Mouse (Mus musculus) lung, postnatal 4 days (tissue): ENCODE measurements at regions not wholly inside any gene's neighbourhood (a gene's known extent, or its start where the extent isn't known, plus 50 kb on each side); places are given as distances from the start of the nearest gene placed in this dataset.

ENCODE experiments used
- DNase-seq, 2 experiments: peaks; one replicate each; pipeline ENCODE4 v3.0.0; 2021

DNA sequence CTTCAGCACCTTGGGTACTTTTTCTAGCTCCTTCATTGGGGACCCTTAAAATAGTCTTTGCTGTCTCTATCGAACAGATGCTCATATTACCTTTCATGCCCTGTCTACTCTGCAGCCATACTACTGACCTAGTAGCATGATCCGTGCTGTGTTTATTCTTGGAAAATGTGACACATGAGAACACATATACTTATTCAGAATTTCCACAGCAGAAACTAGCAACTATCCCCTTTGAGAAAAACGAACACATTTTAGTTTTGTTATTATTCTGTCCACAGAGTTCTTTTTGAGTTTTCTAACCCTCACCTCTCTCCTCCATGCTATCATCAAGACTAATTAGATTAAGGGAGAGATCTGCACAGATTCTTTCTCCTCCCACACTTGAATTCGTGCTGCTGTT is 341.6 kb upstream of the Actbl2 start:
- DNase-seq = no peak

- DNase-seq = no peak
These were observed 341.1 kb upstream of the Actbl2 start for GRCm38 (mm10) chr13:110913687-110914086.

DNA sequence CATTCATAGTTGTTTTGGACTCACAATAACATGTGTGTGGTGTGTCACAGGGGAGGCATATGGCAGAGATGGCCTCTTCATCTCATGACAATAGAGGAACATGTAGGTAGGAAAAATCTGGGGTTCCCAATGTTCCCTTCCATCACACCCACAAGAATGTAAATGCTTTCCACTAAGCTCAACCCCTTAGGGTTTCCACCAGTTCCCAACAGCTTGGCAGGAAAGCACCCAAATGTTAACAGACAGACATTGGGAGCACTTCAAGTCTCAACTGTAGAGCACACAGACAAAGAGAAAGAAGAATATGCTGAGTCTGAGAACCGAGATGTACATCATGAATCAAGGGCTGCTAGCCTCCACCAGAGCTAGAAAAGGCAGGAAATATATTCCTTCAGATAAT is 339.7 kb upstream of the Actbl2 start:
- no peak for DNase-seq

DNA sequence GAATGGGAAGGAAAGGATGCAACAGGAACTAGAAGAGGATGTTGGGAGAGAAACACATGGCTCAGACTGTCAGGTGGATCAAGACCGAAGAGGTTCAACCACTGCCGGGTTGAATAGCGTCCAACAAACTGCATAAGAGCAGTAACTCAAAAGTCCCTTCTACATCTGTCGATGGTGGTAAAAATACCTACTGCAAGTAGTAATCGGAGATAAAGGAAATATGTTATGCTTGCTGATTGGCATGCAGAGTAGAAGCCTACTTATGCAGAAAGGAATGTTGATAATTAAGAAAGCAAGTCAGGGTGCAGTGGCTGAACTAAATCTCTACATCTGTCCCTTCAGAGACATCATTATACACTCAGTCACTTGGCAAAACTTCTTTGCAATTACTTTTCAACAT is 330.9 kb upstream of the Actbl2 start:
- no peak for DNase-seq

DNA sequence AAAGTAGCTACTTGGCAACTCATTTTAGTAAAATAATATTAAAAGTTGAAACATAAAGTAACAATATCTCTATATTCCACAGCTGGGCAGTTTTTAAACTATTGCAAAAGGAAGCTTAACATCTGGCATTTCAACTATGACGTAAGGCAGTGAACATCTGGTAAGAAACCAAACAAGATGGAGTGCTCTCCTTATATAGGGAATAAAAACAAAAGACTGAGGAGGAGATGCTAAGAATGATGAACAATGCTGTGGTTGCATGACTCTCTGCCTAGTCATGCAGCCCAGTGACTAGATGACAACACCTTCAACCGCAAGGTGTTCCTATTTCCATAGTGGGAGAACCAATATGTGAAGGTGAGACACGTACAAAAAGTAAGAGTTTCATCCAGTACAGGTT is 329.9 kb upstream of the Actbl2 start:
- no peak for DNase-seq

DNA sequence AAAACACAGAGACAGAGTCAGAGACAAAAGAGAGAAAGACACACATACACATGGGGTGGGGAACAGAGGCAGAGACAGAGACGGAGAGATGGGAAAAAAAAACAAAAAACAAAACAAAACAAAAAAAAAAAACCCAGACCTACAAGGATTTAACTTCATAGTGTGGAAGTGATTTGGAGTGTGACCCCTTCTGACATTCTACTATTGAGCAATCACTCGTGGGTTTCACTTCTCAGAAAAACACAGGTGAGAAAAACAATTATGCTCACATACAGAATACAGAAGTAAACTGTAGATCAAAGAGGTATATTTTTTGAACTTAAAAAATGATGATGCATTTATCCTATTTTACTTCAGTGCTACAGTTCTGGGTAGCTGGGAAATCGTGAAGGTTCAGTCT is 326.7 kb upstream of the Actbl2 start:
- no peak for DNase-seq

DNA sequence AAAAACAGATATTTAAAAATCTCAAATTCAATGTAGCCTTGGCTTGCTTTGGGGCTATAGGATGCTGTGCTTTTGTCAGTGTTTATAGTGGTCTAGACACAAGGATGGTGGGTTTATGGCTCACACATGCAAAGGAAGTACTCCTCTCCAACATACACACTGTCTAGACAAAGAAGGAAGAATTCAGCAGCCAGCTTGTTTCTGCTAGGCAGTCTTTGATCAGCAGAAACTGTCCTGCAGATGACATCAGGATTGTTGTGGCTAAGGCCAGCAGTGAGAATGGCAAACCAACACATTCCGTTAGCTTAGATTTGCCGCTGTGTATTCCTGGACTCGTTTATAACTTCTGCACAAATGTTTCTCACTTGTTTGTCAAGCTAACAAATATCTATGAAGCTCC is 325.9 kb upstream of the Actbl2 start:
- peak in 1 of 2 experiments; percentile 23 for DNase-seq

DNA sequence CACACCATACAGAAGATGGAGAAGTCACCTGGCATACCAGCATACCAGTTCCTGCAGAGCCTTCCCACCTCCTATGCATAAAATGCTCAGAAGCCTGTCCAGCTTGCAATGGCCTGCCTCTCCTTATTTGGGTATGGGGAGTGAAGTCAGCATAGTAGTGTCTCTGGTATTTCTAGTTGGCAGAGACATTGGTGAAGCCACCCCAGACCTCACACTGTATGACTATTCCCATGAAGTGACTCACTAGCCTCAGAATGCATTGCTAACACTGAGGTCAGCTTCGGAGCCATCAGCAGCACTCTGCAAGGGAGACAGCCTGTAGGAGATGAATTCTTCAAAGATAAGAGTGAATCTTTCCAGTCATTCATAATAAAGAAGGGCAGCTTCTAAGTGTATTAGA is 325.2 kb upstream of the Actbl2 start:
- DNase-seq = peak; percentile 27 to 52

- no peak for DNase-seq
These were observed 313.2 kb upstream of the Actbl2 start for GRCm38 (mm10) chr13:110941587-110941986.

DNA sequence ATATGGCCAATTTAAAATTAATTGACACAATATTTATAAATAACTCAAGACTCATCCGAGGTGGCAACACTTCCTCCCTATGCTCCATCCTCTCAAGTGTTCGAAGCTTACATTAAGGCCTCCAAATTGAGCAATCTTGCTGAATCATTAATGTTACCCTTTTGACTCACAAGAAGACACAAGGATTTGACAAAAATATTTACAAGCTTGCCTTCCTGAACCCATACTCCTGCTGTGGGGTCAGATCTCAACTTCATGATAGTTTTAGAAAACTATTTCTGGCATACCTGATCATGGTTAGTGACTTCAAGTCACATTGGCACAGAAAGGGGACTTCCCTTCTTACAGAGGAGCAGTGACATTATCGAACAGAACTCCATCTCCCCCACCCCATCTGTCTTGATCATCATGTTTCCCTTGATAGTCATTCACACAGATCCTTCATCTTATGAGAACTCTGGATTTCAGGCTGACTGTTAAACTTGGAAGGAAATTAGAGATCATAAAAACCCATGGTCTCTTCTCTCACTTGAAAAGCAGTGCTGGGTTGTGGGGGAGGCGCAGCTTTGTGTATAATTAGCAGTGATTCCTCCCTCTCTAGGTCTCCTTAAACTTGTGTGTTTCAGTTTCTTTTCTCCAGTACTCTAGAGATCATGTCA is 311.7 kb upstream of the Actbl2 start:
- DNase-seq = no peak

DNA sequence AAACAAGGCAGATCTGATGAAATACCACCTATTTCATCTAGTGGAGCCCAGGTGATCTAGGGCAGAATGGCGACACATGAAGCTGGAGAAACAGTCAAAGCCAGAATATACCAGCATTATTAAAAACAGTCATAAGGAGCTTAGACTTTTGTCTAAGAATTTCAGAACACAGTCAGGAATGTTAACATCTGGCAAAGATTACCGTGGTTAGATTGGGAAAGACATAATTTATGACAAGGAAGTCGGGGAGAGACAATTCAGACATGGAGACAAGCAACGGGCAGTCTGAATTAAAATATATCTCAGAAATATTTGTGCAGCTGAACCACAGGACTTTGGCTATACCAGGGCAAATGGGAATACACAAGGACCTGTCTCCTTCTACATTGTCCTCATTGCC is 310.8 kb upstream of the Actbl2 start:
- DNase-seq = no peak

- no peak for DNase-seq
These were observed 310.1 kb upstream of the Actbl2 start for GRCm38 (mm10) chr13:110944683-110945082.

DNA sequence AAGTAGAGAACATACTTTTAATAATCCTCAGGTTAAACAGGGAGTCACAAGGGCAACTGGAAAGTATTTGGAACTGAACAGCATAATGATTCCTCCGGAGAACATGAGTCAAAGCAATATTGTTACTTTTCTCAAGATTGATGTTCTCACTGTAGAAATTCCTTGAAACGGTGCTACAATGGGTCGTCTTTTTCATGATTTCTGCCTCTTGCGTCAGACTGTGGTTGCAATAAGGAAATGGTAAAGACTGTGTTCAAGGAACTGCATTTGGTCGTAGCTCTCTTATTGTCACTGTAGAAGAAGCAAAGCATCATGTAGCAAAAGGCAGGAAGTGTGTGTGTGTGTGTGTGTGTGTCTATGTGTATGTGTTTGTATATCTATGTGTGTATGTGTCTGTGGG is 294.6 kb upstream of the Actbl2 start:
- no peak for DNase-seq

DNA sequence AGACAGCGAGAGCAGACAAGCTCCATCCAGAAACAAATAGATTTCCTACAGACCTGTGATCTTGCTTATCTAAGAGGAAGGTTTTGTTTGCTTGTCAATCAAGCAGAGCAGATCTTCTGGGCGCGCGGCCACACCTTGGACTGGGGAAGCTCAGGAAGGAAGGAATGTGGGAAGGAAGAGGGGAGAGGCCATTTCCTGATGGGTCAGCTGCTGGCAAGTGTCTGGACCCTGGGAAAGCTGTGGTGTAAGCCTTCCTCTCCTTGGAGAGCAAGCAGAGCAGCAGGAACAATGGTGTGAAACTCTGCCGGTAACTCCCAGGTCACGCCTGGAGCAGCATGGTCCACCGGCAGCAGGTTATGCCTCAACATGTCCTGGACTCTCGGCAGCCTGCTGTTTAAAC is 287.7 kb upstream of the Actbl2 start:
- DNase-seq = peak; percentile 66 to 83

GRCm38 (mm10) chr13:110967626-110968506 is 286.9 kb upstream of the Actbl2 start:
- DNase-seq = peak; percentile 37 to 75

- DNase-seq = peak; percentile 32 to 34
These were observed 286.3 kb upstream of the Actbl2 start for GRCm38 (mm10) chr13:110968507-110968905.

DNA sequence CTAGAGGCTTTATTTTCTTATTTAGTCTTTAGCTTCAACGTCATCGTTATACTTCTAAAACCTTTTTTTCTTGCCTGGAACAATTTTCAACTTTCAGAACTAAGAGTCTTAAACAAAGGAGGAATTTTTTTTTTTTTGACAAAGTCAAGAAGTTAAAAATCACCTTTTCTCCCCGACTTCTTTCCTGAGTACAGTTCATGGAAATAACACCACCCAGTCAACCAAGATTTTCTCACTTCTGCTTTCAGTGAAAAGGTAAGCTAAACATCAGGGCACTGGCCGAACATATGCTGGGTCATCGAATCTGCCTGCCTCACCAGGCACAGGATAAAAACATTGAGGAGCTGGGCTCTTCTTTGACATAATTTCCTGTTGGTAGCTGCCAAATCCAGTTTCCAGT is 277.4 kb upstream of the Actbl2 start:
- DNase-seq = no peak

GRCm38 (mm10) chr13:110978022-110978421 is 276.8 kb upstream of the Actbl2 start:
- no peak for DNase-seq

- no peak for DNase-seq
These were observed 264.1 kb upstream of the Actbl2 start for GRCm38 (mm10) chr13:110990677-110991076.

- no peak for DNase-seq
These were observed 263.7 kb upstream of the Actbl2 start for GRCm38 (mm10) chr13:110991121-110991520.

DNA sequence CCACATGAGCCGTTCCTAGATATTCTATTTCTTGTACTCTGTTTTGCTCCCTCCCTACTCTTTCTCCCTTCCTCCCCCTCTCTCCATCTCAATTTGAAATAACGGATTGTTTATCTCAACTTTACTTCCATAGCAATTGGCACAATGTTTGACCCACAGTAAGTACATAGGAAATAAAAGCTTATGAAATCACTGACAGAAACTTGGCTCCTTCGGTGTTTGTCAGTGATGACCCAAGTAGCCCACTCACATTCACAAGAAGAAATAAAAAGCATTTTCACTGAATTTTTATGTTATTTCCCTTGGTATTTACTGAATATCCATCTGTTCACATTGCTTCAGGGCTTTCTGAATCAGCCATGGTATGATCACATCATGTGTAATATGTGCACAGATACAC is 260.2 kb upstream of the Actbl2 start:
- no peak for DNase-seq

- DNase-seq = no peak
These were observed 252.1 kb upstream of the Actbl2 start for GRCm38 (mm10) chr13:111002670-111003069.

- DNase-seq = no peak
These were observed 240.7 kb upstream of the Actbl2 start for GRCm38 (mm10) chr13:111014142-111014541.

DNA sequence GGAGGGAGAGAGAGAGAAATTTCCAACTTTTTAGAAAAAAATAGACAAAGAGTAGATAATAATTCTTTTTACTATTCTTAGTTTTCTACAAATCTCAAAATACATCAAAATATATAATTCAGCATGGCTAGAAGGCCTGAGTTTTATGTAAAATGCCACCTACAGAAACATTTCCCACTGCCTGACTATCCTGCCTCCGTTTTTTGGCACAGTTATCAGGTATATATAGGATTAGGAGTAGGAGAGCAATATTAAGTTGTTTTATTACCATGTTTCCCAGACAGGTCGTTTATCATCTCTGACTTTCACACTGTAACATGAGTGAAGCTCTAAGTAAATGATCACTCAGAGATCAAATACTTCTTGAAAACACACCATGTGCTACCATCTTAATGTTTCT is 224.7 kb upstream of the Actbl2 start:
- DNase-seq = no peak

DNA sequence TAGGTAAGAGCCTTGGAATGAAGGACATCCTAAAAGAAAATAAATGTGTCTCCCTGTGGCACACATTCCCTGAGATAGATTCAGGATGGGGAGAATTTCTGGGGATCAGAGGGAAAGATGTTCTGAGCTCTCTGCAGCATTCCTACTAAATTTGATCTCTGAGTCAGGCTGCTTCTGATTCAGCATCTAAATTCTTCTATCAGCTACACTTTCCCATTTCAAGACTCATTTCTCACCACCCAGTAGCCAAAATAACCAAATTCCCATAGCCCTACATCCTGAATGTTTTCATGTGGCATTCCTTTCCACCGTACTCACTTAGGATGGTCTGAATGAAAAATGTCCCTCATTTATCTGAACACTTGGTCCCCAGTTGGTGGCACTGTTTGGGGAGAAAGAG is 223.2 kb upstream of the Actbl2 start:
- no peak for DNase-seq
